Mouse (Mus musculus) liver, postnatal 0 days (tissue): ENCODE data around the gene Tab1. TPM values are rescaled to one million over a fixed set of nuclear protein-coding genes. Genes with fewer than 3 reads are reported as not detected.
A peak's percentile ranks its signal among the peaks of the same experiment; 100 is the strongest.

Experiments used
- ATAC-seq: fragments of 200-750 bp; cut with Nextera tagmentation; 2 replicates; pipeline ENCODE4 v1.8.0; 2017; ENCODE audit warnings: mild to moderate bottlenecking, moderate library complexity
- DNase-seq: peaks from one replicate; pipeline ENCODE4 v3.0.0-alpha.2; 2016
- H3K27ac ChIP-seq: fragments of 300-500 bp; sonication (generic); 2 replicates; pipeline ENCODE4 v1.5.1; 2014; ENCODE audit warnings: antibody characterized with exemption, moderate library complexity, mild to moderate bottlenecking, low read depth
- H3K27me3 ChIP-seq: fragments of 300-500 bp; sonication (generic); 2 replicates; pipeline ENCODE4 v1.6.1; 2014; ENCODE audit warnings: low read length, control low read depth, mixed read lengths; ENCODE audit not compliant: insufficient read depth
- H3K36me3 ChIP-seq: fragments of 300-500 bp; sonication (generic); replicated peaks from 2 replicates; pipeline ENCODE4 v1.6.1; 2014; ENCODE audit warnings: mild to moderate bottlenecking, control low read depth, low read length, moderate library complexity, mixed read lengths; ENCODE audit not compliant: insufficient read depth
- H3K4me1 ChIP-seq: fragments of 300-500 bp; sonication (generic); 2 replicates; pipeline ENCODE4 v1.6.1; 2014; ENCODE audit warnings: antibody characterized with exemption, mild to moderate bottlenecking, control low read depth; ENCODE audit not compliant: insufficient read depth
- H3K4me2 ChIP-seq: fragments of 300-500 bp; sonication (generic); 2 replicates; pipeline ENCODE4 v1.6.1; 2014; ENCODE audit warnings: low read depth, mild to moderate bottlenecking, low read length, moderate library complexity, mixed read lengths
- H3K4me3 ChIP-seq: fragments of 300-500 bp; sonication (generic); 2 replicates; pipeline ENCODE4 v1.5.1; 2014; ENCODE audit warnings: low read depth, low read length
- H3K9ac ChIP-seq: fragments of 300-500 bp; sonication (generic); replicated peaks from 2 replicates; pipeline ENCODE4 v1.6.1; 2014; ENCODE audit warnings: mild to moderate bottlenecking, moderate library complexity
- H3K9me3 ChIP-seq: fragments of 300-500 bp; sonication (generic); 2 replicates; pipeline ENCODE4 v1.6.1; 2016; ENCODE audit warnings: mild to moderate bottlenecking, control low read depth, low read length, mixed read lengths
- CTCF ChIP-seq: sonication (generic); IDR thresholded peaks from 2 replicates; pipeline ENCODE4 v1.5.1; 2016; ENCODE audit warnings: antibody characterized with exemption, low read depth
- EP300 ChIP-seq: IDR thresholded peaks from 2 replicates; pipeline ENCODE4 v1.6.1; 2016; ENCODE audit warnings: antibody characterized with exemption, low read depth, mild to moderate bottlenecking
- WGBS: fragments of 180-500 bp; shearing (Covaris S2); extraction: QIAGEN DNeasy Blood & Tissue Kit; methylation state at CpG from one replicate; pipeline ENCODE4 v1.1.7; 2014; ENCODE audit not compliant: insufficient replicate concordance; 5-methylcytosine and 5-hydroxymethylcytosine counted together
- polyA plus RNA-seq: library from polyadenylated mRNA; unstranded; fragments of >200 nt; fragmentation: Nextera tagmentation; extraction: Ambion mirVana; gene quantifications from 2 replicates; pipeline ENCODE4 v1.2.1, GENCODE M21; 2015

The Tab1 gene
- polyA plus RNA-seq, 1 experiment from 2014 or later = 7.5 TPM

DNA sequence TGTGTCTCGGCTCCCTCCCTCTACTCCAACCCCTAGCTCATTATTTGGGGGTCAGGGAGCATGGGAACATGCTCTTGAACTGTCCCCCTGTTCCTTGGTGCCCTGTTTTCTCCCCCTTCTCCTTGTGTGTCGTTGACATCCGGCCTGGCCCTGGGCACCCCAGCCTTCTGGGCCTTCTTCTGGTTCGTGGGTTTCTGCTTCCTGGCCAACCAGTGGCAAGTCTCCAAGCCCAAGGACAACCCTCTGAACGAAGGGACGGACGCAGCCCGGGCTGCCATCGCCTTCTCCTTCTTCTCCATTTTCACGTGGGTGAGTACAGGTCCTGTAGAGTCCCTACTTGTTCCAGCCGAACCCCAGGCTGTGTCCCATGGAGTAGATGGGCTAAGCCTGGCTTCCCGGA lies 21.5 kb upstream of the Tab1 start:
- H3K9me3 ChIP-seq = no peaks in the 10 kb centered on the region
- WGBS = 71% methylated on average over 12 of the region's 12 CpGs
- TF ChIP-seq EP300 (no peak), CTCF (no peak)
- H3K27me3 ChIP-seq = no peaks in the 10 kb centered on the region
- ATAC-seq (no peak), DNase-seq (no peak)
- H3K27ac ChIP-seq = no peak overlapping the region
- H3K36me3 ChIP-seq = no peaks in the 10 kb centered on the region
- H3K4me1 ChIP-seq = no peaks in the 10 kb centered on the region
- no peak overlapping the region for H3K4me3 ChIP-seq
- no peak overlapping the region for H3K4me2 ChIP-seq
- H3K9ac ChIP-seq = no peak overlapping the region

DNA sequence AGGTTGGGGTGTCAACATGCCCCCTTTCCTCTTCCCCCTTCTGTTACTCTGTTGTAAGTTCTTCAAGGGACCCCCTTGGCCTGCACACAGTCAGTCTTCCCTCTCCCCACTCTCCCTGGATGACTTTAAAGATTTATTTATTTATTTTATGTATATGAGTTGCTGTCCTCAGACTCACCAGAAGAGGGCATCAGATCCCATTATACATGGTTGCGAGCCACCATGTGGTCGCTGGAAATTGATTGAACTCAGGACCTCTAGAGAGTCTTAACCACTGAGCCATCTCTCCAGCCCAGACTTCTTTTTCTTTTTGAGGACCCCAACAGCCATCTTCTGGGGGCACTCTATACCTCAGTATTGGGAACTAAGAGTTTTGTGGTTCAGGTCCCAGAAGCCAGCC lies 20.4 kb upstream of the Tab1 start:
- WGBS = 43% methylated on average over 2 of the region's 2 CpGs
- H3K27ac ChIP-seq = no peak overlapping the region
- DNase-seq (no peak), ATAC-seq (no peak)
- H3K36me3 ChIP-seq = no peaks in the 10 kb centered on the region
- H3K4me1 ChIP-seq = peaks cover 6% of the 10 kb centered on the region; the same call in 1 of the 2 replicates
- no peak overlapping the region for H3K4me3 ChIP-seq
- peak; percentile 60 for TF ChIP-seq CTCF
- TF ChIP-seq EP300 = no peak
- no peaks in the 10 kb centered on the region for H3K9me3 ChIP-seq
- H3K4me2 ChIP-seq = no peak overlapping the region
- no peaks in the 10 kb centered on the region for H3K27me3 ChIP-seq
- no peak overlapping the region for H3K9ac ChIP-seq

DNA sequence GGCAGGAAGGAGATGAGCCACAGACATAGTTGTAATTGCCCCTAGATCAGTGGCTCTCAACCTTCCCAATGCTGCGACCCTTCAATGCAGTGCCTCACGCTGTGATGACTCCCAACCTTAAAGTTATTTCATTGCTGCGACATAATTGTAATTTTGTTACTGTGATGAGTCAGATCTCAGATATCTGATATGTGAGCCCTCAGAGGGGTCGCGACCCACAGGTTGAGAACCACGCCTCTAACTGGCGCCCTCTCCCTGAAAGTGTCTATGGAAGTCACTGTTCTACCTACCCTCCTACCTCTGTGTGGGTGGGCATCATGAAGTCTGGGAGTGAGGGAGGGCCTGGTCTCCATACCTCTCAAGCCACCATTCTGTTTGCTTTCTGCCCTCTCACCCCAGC lies 18.5 kb upstream of the Tab1 start:
- Histone ChIP-seq H3K27me3 (no peaks in the 10 kb centered on the region), H3K27ac (no peak overlapping the region), H3K9me3 (no peaks in the 10 kb centered on the region), H3K4me2 (no peak overlapping the region), H3K9ac (no peak overlapping the region), H3K36me3 (no peaks in the 10 kb centered on the region), H3K4me1 (peaks cover 7% of the 10 kb centered on the region; the same call in 1 of the 2 replicates), H3K4me3 (no peak overlapping the region)
- ATAC-seq (no peak), DNase-seq (no peak)
- TF ChIP-seq CTCF = no peak
- no peak for TF ChIP-seq EP300
- WGBS = 90% methylated on average over 7 of the region's 7 CpGs

DNA sequence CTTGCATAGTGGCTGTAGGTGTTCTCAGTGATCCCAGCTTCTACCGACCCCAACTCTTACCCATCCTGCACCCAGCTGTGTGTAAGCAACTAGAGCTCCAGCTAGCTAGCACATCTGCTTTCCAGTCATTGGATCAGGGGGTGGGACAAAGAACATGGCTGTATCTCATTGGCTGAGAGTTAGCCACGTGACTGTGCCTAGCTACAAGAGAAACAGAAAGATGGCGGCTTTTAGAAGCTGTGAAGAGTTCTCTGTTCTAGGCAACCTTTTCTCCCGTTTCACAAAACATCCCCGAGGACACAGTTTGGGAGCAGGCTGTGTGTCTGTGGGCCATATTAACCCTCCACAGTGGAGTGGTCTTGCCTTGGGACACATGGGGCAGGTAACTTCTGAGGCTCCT lies 17.7 kb upstream of the Tab1 start:
- WGBS = 70% methylated on average over 5 of the region's 5 CpGs
- peaks cover 7% of the 10 kb centered on the region; the same call in 1 of the 2 replicates for H3K4me1 ChIP-seq
- no peaks in the 10 kb centered on the region for H3K36me3 ChIP-seq
- DNase-seq (no peak), ATAC-seq (no peak)
- no peak overlapping the region for H3K4me2 ChIP-seq
- H3K4me3 ChIP-seq = no peak overlapping the region
- H3K27me3 ChIP-seq = no peaks in the 10 kb centered on the region
- H3K9ac ChIP-seq = no peak overlapping the region
- no peak overlapping the region for H3K27ac ChIP-seq
- TF ChIP-seq CTCF (no peak), EP300 (no peak)
- no peaks in the 10 kb centered on the region for H3K9me3 ChIP-seq

- 70% methylated on average over 13 of the region's 13 CpGs for WGBS
- Histone ChIP-seq H3K36me3 (no peaks in the 10 kb centered on the region), H3K9ac (no peak overlapping the region), H3K9me3 (no peaks in the 10 kb centered on the region), H3K27ac (peak overlapping the region; percentile 57; the same call in 1 of the 2 replicates), H3K4me2 (no peak overlapping the region), H3K27me3 (no peaks in the 10 kb centered on the region), H3K4me1 (peaks cover 7% of the 10 kb centered on the region; the same call in 1 of the 2 replicates), H3K4me3 (no peak overlapping the region)
- no peak for DNase-seq
- TF ChIP-seq EP300 = no peak
- TF ChIP-seq CTCF = no peak
- ATAC-seq = no peak
Measured at GRCm38 (mm10) chr15:80115866-80116794, 16.8 kb upstream of the Tab1 start.

- Histone ChIP-seq H3K4me2 (no peak overlapping the region), H3K27ac (peak overlapping the region; percentile 57; the same call in 1 of the 2 replicates), H3K4me3 (no peak overlapping the region), H3K9ac (no peak overlapping the region), H3K36me3 (no peaks in the 10 kb centered on the region), H3K4me1 (peaks cover 7% of the 10 kb centered on the region; the same call in 1 of the 2 replicates), H3K27me3 (no peaks in the 10 kb centered on the region), H3K9me3 (no peaks in the 10 kb centered on the region)
- WGBS = 37% methylated on average over 8 of the region's 8 CpGs
- no peak for TF ChIP-seq EP300
- no peak for TF ChIP-seq CTCF
- ATAC-seq (peak; percentile 90), DNase-seq (peak; percentile 81)
Measured at GRCm38 (mm10) chr15:80117154-80117553, 15.8 kb upstream of the Tab1 start.
